Mouse (Mus musculus) left cerebral cortex, postnatal 25 days (tissue): ENCODE measurements around the gene Acox2. TPM values are rescaled to one million over a fixed set of nuclear protein-coding genes. Genes with fewer than 3 reads are reported as not detected.

ENCODE experiments used
- DNase-seq, 2 experiments: peaks; one replicate each; pipeline ENCODE4 v3.0.0; 2022; ENCODE audit warnings: low spot score in 2 of 2, mixed read lengths in 1 of 2
- intact Hi-C: fragments of 180-260 bp; cut with DNase I; formaldehyde crosslinking; loops from one replicate; pipeline ENCODE4 v1.15.1; 2025
- total RNA-seq, 2 experiments: library from RNA; stranded (reverse); gene quantifications; 2 replicates each; pipeline ENCODE4 v1.2.3; 2021

Gene Acox2
- total RNA-seq, 2 experiments from 2014 or later = not detected

DNA sequence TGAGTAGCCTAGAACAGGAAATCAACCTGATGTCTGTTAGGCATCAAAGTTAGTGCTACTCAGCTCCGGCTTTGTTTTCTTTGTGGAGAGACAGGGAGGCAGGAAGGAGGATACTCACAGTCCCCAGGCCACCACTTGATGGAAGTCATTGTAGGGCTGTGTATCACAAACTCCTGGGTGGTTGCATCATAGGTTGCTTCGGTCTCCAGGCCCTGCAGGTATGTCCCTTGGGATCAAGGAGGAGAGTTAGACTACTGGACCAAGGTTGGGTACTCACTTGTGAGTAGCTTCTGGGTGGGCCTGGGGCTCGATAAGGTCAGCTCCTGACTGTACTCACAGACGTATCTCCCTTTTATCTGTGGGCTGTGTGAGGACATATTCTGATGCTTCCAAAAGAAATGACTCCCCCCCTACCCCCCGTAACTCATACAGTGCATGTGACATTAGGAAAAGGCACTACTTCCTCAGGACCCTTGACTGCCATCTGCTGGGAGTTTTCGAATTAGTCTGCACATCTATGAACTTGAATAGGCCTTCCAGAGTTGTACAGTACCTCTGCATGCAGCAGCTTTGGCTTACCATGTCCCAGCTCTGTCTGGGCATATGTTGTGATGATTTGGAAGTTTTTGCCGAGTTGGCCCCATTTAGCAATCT, 4.0 kb downstream of the Acox2 start:
- DNase-seq = peak; percentile 59 to 72
- intact Hi-C loops = loop anchor here (5.0 kb wide), 2 partner anchors 163 to 288 kb away; no protein-coding TSS in a partner anchor

DNA sequence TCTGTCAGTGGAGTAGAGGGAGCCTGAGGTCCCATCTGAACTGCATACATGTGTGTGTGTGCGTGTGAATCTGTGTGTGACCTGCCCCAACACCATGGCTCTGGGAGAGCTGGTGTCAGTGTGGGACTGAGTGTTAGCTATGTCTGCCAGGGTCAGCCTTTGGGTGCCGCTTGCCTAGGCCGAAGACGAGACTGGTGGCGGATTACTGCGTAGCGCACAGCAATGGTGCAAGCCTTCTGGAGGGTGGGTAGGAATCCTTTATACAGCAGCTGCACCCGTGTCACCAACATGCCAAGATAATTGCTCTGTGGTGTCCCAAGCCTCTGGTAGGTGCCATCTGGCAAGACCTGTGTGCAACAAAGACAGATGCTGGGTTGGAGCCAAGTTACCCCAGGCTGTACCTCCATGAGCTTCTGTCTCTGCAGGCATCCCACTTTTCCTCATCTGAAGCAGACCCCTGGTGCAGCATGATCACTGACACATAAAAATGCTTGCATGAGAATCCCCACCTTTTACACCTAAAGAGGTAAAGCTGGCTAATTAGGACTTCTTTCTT, 7.7 kb downstream of the Acox2 start:
- no peak for DNase-seq
- intact Hi-C loops = no loop called here

DNA sequence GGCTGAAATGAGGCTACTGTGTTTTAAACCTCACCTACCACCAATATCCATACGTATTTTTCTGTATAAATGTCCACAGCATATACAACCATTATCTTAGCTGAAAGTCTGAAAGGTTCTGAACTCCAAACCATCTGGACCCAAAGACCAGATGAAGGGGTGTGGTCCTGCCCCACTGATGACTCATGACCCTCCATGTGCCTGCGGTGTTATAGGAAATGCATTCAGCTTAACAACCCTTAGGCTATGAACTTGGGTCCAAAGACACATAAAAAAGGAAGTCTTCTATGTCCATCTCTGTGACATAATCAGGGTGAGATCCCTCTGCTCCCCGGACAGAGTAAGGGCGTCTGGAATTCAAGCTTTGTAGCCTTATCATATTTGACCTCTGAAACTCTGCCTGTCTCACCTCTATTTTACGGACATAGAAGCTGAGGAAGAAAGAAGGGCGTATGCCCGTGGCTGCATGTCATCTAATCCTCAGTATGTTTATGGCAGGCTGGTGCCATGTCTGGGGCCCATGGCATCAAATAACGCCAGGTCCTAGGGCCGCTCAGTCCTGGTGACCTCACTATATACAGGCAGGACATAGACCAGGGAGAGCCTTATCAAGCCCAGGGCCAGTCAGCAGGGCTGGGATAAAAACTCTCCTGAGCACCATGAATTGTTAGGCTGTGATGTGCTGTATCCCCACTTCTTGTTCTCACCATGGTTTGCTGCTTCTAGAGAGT, 8.8 kb downstream of the Acox2 start:
- intact Hi-C loops = no loop called here
- DNase-seq = no peak

DNA sequence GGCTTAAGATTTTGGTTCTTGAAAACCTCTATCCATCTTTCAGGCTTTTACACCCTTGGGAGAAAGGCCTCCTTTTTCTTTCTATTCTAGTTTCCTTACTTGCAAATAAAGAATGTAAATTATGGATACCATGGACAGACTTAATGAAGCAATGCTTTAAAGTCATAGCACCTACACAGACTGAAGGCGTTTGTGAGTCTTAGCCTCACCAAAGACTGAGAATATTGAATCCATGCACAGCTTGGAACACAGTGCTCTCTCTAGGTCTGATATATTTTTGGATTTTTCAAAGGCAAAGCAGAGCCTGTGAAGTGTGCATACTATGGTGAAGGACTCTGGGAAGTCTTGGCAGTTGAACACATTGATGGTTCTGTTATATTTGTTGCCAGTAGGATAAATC, 9.9 kb downstream of the Acox2 start:
- intact Hi-C loops = loop anchor here (5.0 kb wide), 1 partner anchor 67 kb away; no protein-coding TSS in a partner anchor
- DNase-seq = peak in 1 of 2 experiments; percentile 54

DNA sequence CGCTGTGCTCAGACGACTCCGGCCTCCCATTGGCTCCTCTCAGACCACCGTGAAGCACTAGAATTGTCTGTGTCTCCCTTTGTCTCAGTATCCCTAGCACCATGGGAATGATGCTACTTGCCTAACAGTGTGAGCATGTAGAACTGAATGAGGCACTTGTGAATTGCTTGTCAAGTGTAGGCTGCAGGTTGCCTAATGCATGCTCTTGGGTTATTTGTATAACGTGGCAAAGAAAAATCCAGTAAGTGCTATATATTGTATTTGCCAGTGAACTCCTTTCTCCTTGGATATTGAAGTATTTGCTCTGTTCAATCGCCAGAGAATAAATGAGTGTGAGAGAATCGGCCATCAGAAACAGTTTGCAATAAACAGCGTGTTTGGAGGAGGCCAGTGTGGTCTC, 12.3 kb downstream of the Acox2 start:
- intact Hi-C loops = loop anchor here (5.0 kb wide), 1 partner anchor 65 kb away; no protein-coding TSS in a partner anchor
- no peak for DNase-seq

DNA sequence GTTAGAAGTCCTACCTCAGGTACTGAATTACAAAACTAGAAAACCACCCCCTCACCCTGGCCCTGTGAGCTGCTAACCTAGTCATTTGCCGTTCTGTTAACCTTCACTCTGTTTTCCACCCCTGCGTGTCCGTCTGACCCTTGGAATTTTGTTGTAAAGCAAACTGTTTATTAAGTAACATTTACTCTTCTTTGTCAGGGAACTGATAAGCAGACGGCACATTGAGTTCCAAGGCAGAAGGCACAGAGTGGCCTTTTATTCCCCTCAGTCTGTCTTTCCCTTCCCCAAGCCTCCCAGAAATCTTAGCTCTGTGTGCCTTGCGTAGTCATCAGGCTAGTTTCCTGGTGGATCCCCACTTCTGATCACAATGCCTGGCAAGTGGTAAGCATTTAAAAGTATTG, 14.9 kb downstream of the Acox2 start:
- no peak for DNase-seq
- intact Hi-C loops = no loop called here

GRCm38 (mm10) chr14:8243136-8243888, 15.8 kb downstream of the Acox2 start:
- intact Hi-C loops = loop anchor here (2.0 kb wide), 1 partner anchor 103 kb away; no protein-coding TSS in a partner anchor

GRCm38 (mm10) chr14:8242388-8242920, 16.7 kb downstream of the Acox2 start:
- peak; percentile 42 to 62 for DNase-seq
- intact Hi-C loops = loop anchor here (2.0 kb wide), 1 partner anchor 104 kb away; no protein-coding TSS in a partner anchor

More at GRCm38 (mm10) chr14:8243136-8243888, 15.8 kb downstream of the Acox2 start:
- DNase-seq = no peak

- no peak for DNase-seq
- intact Hi-C loops = loop anchor here (2.0 kb wide), 1 partner anchor 105 kb away; no protein-coding TSS in a partner anchor
Measured at GRCm38 (mm10) chr14:8241816-8242215, 17.3 kb downstream of the Acox2 start.

DNA sequence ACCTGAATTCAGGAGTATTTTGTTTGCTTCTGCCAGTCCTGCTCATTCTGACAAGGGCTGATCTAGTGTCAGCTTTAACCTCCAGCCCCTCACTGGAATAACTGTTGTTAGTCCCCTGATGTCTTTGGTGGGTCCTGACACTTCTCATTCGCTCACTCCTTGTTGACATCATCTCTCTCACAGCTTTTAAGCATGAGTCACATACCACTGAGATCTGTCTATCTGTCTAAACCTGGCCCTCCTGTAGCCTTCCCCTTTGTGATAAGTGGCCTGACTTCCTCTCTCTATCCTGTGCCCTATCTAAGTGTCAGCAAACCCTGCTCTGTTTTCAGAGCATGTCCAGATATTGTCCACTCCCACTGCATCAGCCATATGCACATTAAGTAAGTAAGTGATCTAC, 25.9 kb downstream of the Acox2 start:
- intact Hi-C loops = no loop called here

DNA sequence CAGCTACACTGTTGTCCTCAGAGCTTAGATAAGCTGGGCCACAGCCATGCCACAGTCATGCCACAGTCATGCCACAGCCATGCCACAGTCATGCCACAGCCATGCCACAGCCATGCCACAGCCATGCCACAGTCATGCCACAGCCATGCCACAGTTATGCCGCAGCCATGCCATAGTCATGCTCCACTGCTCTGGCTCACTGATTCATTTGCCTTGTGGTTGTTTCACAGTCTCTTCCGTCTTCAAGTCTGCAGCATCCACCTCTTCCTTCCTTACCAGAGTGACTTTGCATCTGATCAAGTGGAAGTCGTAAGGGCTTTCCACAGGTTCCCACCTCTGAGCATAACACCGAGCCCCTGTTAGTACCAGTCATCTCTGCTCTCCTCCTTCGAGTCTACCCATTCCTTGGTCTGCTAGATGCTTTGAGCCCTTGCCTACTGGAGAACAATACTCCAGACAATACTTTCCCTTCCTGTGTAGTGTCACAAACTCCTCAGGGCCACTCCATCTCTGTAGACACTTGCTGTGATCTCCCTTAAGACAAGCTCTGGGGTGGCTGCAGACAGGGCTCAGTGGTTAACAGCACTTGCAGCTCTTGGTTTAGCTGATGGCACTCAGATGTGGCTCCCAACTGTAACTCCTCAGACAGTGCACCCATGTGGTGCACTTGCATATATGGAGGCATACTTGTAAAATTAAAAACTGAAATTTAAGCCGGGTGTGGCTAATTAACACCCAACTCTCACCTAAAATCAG, 26.8 kb downstream of the Acox2 start:
- DNase-seq = no peak
- intact Hi-C loops = no loop called here

More for the DNA sequence above, 25.9 kb downstream of the Acox2 start:
- DNase-seq = no peak

GRCm38 (mm10) chr14:8229367-8230019, 29.7 kb downstream of the Acox2 start:
- no peak for DNase-seq
- intact Hi-C loops = no loop called here

GRCm38 (mm10) chr14:8224805-8225204, 34.3 kb downstream of the Acox2 start:
- intact Hi-C loops = no loop called here
- DNase-seq = no peak

DNA sequence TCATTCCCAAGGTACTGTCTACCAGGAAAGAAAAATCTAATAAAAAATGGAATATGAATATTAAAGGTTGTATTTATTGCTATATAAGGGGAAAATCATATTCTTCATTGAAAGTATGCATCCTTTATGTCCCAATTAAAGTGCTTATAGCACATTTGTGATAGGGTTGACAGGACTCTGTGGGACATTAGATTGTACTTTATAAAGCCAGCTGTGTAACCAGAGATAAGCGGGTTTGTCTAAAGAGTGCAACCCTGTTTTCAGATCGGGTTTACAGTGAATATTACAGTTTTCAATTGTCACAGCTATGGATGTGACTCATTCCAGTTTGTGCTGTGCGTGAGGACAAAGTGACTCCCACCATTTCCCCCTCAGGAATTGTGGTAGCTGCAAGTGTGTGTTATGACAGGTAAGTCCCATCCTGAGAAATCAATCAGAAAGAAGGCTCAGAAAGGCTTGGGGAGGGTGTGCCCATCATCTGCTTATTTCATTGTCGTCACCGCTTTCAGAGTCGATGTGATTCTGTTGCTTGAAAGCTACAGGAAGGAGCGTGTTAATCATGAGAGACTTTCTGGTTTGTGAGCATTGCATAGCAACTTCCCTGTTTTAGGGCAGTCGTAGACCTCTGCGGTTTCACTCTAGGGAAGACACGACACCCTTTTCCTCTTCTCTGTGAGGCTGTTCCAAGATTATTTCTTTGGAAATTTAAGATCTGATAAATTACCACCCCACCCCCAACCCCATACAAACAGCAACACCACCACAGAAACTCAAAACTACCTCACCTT, 35.5 kb downstream of the Acox2 start:
- no peak for DNase-seq
- intact Hi-C loops = no loop called here

DNA sequence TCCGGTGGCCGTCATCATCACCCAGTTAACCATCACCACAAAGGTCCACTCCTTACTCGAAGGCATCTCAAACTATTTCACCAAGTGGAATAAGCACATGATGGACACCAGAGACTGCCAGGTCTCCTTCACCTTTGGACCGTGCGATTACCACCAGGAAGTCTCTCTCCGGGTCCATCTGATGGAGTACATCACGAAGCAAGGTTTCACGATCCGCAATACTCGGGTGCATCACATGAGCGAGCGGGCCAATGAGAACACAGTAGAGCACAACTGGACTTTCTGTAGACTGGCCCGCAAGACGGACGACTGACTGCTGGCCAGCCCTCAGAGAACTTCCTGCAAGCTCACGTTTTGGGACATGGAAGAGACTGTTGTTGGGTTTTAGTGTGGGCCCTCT, 36.6 kb downstream of the Acox2 start:
- intact Hi-C loops = no loop called here
- DNase-seq = no peak

DNA sequence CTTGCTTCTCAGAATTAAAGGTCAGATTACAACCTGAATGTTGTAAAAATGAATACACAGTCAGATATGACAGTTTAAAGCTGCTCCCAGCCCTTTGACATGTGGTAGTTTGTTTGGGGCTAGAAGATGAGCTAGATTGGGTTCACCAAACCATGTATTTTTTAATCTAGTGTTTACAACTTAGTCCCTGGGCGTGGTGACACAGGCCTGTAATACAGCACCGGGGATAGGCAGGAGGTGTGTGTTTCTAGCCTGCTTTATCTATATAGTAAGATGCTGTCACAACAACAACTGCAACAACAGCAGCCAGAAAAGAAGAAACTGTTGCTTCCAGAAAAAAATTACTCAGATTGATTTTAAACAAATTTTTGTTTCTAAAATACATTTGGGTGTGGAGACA, 38.2 kb downstream of the Acox2 start:
- no peak for DNase-seq

GRCm38 (mm10) chr14:8220306-8220705, 38.8 kb downstream of the Acox2 start:
- no peak for DNase-seq
- intact Hi-C loops = no loop called here

More for the DNA sequence above, 38.2 kb downstream of the Acox2 start:
- intact Hi-C loops = no loop called here

DNA sequence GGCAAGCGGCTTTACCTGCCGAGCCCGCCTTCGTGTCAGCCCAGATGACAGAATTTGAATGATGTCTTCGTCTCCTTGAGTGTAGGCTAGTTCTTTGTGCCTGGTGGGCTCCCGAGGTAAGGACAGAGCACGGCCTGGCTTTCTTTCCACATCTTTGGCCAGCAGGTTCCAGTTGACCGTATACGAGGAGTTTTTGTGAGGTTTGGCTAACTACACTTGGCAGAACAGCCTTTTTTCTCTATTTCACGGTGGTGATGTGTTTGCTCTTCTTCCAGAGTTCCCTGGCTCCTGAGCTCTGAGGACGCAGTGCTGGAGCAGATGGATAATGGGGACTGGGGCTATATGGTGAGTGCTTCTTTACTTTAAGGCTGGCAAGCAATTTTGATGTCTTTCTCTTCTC, 39.3 kb downstream of the Acox2 start:
- no peak for DNase-seq
- intact Hi-C loops = no loop called here
